Mouse (Mus musculus) myocyte (in vitro differentiated cells): Measurements from ENCODE around the gene Kcng3.

ENCODE experiments used
- CEBPB ChIP-seq: IDR thresholded peaks from 2 replicates; pipeline ENCODE4 v1.6.1; 2011; ENCODE audit warnings: mild to moderate bottlenecking, moderate library complexity; ENCODE audit not compliant: poor library complexity, insufficient read depth, severe bottlenecking
- MAX ChIP-seq: IDR thresholded peaks from one replicate; pipeline ENCODE4 v1.6.1; 2011; ENCODE audit warnings: low read depth, mild to moderate bottlenecking, control low read depth
- POLR2A ChIP-seq: IDR thresholded peaks from one replicate; pipeline ENCODE4 v1.6.1; 2011; ENCODE audit warnings: low read depth, mild to moderate bottlenecking, control low read depth, moderate library complexity; ENCODE audit not compliant: insufficient read length
- POLR2AphosphoS2 ChIP-seq: IDR thresholded peaks from one replicate; pipeline ENCODE4 v1.6.1; 2011; ENCODE audit warnings: low read depth, control low read depth; ENCODE audit not compliant: insufficient read length
- SRF ChIP-seq: IDR thresholded peaks from one replicate; pipeline ENCODE4 v1.6.1; 2011; ENCODE audit warnings: low read depth; ENCODE audit not compliant: control insufficient read depth, insufficient read length
- TCF12 ChIP-seq: IDR thresholded peaks from one replicate; pipeline ENCODE4 v1.6.1; 2011; ENCODE audit warnings: mild to moderate bottlenecking, control low read depth; ENCODE audit not compliant: poor library complexity, insufficient read depth, severe bottlenecking

DNA sequence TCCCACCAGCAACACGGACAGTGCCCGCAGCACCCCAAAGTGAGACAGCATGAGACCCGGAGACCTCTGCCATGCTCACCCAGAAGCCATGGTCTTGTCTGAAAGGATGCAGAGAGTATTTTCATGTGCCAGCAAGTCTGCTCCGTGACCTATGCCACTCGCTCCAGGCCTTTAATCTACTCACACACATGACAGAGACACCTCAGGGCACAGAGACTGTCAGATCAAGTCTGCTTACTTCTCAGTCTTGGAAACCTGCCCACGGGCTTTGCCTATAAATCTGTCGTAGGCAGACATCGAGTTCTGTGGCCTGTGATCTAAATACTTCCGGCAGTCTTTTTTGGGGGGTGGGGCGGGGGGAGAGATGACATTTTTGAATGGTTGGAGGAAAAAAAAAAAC is 38.3 kb downstream of the Kcng3 start:
- TF ChIP-seq POLR2A (no peak), POLR2AphosphoS2 (no peak), TCF12 (no peak), SRF (no peak), MAX (no peak), CEBPB (no peak)
